Mouse (Mus musculus) lung, embryonic 14.5 days (tissue): Measurements from ENCODE around the gene Cryaa. TPM values are rescaled to one million over a fixed set of nuclear protein-coding genes. Genes with fewer than 3 reads are reported as not detected.

Experiments used
- ATAC-seq: fragments of 200-750 bp; cut with Nextera tagmentation; 2 replicates; pipeline ENCODE4 v1.8.0; 2017; ENCODE audit warnings: mild to moderate bottlenecking, moderate TSS enrichment, moderate library complexity; ENCODE audit not compliant: insufficient read depth
- DNase-seq: peaks from one replicate; pipeline ENCODE4 v3.0.0-alpha.2; 2015
- H3K27ac ChIP-seq: fragments of 300-500 bp; sonication (generic); 2 replicates; pipeline ENCODE4 v1.5.1; 2014; ENCODE audit warnings: low read depth, mild to moderate bottlenecking, moderate library complexity
- H3K27me3 ChIP-seq: fragments of 300-500 bp; sonication (generic); 2 replicates; pipeline ENCODE4 v1.6.1; 2014; ENCODE audit warnings: low read length, control low read depth; ENCODE audit not compliant: insufficient read depth
- H3K36me3 ChIP-seq: fragments of 300-500 bp; sonication (generic); 2 replicates; pipeline ENCODE4 v1.6.1; 2014; ENCODE audit warnings: control low read depth; ENCODE audit not compliant: insufficient read depth
- H3K4me1 ChIP-seq: fragments of 300-500 bp; sonication (generic); 2 replicates; pipeline ENCODE4 v1.6.1; 2014; ENCODE audit warnings: antibody characterized with exemption, control low read depth; ENCODE audit not compliant: insufficient read depth
- H3K4me2 ChIP-seq: fragments of 300-500 bp; sonication (generic); 2 replicates; pipeline ENCODE4 v1.6.1; 2014; ENCODE audit warnings: mild to moderate bottlenecking
- H3K4me3 ChIP-seq: fragments of 300-500 bp; sonication (generic); 2 replicates; pipeline ENCODE4 v1.5.1; 2014; ENCODE audit warnings: low read depth, low read length
- H3K9ac ChIP-seq: fragments of 300-500 bp; sonication (generic); 2 replicates; pipeline ENCODE4 v1.6.1; 2014
- H3K9me3 ChIP-seq: fragments of 300-500 bp; sonication (generic); 2 replicates; pipeline ENCODE4 v1.6.1; 2016; ENCODE audit warnings: low read depth, low read length, control low read depth
- CTCF ChIP-seq: IDR thresholded peaks from 2 replicates; pipeline ENCODE4 v1.5.1; 2016; ENCODE audit warnings: antibody characterized with exemption, low read depth
- WGBS: fragments of 180-500 bp; shearing (Covaris S2); extraction: QIAGEN DNeasy Blood & Tissue Kit; methylation state at CpG from one replicate; pipeline ENCODE4 v1.1.7; 2014; 5-methylcytosine and 5-hydroxymethylcytosine counted together
- polyA plus RNA-seq: library from polyadenylated mRNA; unstranded; fragments of >200 nt; fragmentation: Nextera tagmentation; extraction: Ambion mirVana; gene quantifications from 2 replicates; pipeline ENCODE4 v1.2.1, GENCODE M21; 2014

The Cryaa gene
- polyA plus RNA-seq, 1 experiment from 2014 or later: not detected

- H3K27ac ChIP-seq: no peak overlapping the region
- ATAC-seq: no peak
- 46% methylated on average over 7 of the region's 7 CpGs for WGBS
- no peaks in the 10 kb centered on the region for H3K4me1 ChIP-seq
- H3K27me3 ChIP-seq: no peaks in the 10 kb centered on the region
- H3K9me3 ChIP-seq: no peaks in the 10 kb centered on the region
- H3K4me2 ChIP-seq: no peak overlapping the region
- TF ChIP-seq CTCF: no peak
- no peak for DNase-seq
- H3K9ac ChIP-seq: no peak overlapping the region
- H3K4me3 ChIP-seq: no peak overlapping the region
- no peaks in the 10 kb centered on the region for H3K36me3 ChIP-seq
Observed at GRCm38 (mm10) chr17:31709121-31709741, 31.6 kb downstream of the Cryaa start.

GRCm38 (mm10) chr17:31710455-31710854, 32.8 kb downstream of the Cryaa start:
- Histone ChIP-seq H3K27me3 (no peaks in the 10 kb centered on the region), H3K36me3 (no peaks in the 10 kb centered on the region), H3K27ac (no peak overlapping the region), H3K4me3 (no peak overlapping the region), H3K9ac (no peak overlapping the region), H3K9me3 (no peaks in the 10 kb centered on the region), H3K4me1 (no peaks in the 10 kb centered on the region), H3K4me2 (no peak overlapping the region)
- DNase-seq (no peak), ATAC-seq (no peak)
- WGBS: 69% methylated on average over 8 of the region's 8 CpGs
- TF ChIP-seq CTCF: no peak

GRCm38 (mm10) chr17:31713709-31714108, 36.1 kb downstream of the Cryaa start:
- Histone ChIP-seq H3K4me2 (no peak overlapping the region), H3K4me1 (no peaks in the 10 kb centered on the region), H3K36me3 (no peaks in the 10 kb centered on the region), H3K9ac (no peak overlapping the region), H3K27ac (peak overlapping the region; percentile 15), H3K9me3 (no peaks in the 10 kb centered on the region), H3K4me3 (no peak overlapping the region), H3K27me3 (no peaks in the 10 kb centered on the region)
- no peak for DNase-seq
- 57% methylated on average over 9 of the region's 9 CpGs for WGBS
- no peak for TF ChIP-seq CTCF
- ATAC-seq: no peak

GRCm38 (mm10) chr17:31714125-31714524, 36.5 kb downstream of the Cryaa start:
- no peak overlapping the region for H3K9ac ChIP-seq
- peak overlapping the region; percentile 15; the same call in 1 of the 2 replicates for H3K27ac ChIP-seq
- no peaks in the 10 kb centered on the region for H3K36me3 ChIP-seq
- H3K9me3 ChIP-seq: no peaks in the 10 kb centered on the region
- no peak overlapping the region for H3K4me3 ChIP-seq
- 48% methylated on average over 3 of the region's 3 CpGs for WGBS
- TF ChIP-seq CTCF: no peak
- H3K27me3 ChIP-seq: no peaks in the 10 kb centered on the region
- no peaks in the 10 kb centered on the region for H3K4me1 ChIP-seq
- DNase-seq (peak; percentile 49), ATAC-seq (no peak)
- no peak overlapping the region for H3K4me2 ChIP-seq

- H3K36me3 ChIP-seq: no peaks in the 10 kb centered on the region
- DNase-seq (no peak), ATAC-seq (no peak)
- no peaks in the 10 kb centered on the region for H3K27me3 ChIP-seq
- no peaks in the 10 kb centered on the region for H3K4me1 ChIP-seq
- H3K9ac ChIP-seq: no peak overlapping the region
- WGBS: 64% methylated on average over 11 of the region's 11 CpGs
- H3K4me3 ChIP-seq: no peak overlapping the region
- no peak overlapping the region for H3K4me2 ChIP-seq
- no peak overlapping the region for H3K27ac ChIP-seq
- TF ChIP-seq CTCF: no peak
- no peaks in the 10 kb centered on the region for H3K9me3 ChIP-seq
Observed at GRCm38 (mm10) chr17:31715006-31715405, 37.4 kb downstream of the Cryaa start.

- H3K4me2 ChIP-seq: no peak overlapping the region
- no peak for ATAC-seq
- no peaks in the 10 kb centered on the region; the same call in none of the 2 replicates for H3K4me1 ChIP-seq
- H3K27ac ChIP-seq: no peak overlapping the region
- no peaks in the 10 kb centered on the region for H3K27me3 ChIP-seq
- no peaks in the 10 kb centered on the region for H3K36me3 ChIP-seq
- H3K9ac ChIP-seq: no peak overlapping the region
- TF ChIP-seq CTCF: no peak
- H3K9me3 ChIP-seq: no peaks in the 10 kb centered on the region
- no peak overlapping the region for H3K4me3 ChIP-seq
- 71% methylated on average over 6 of the region's 6 CpGs for WGBS
- no peak for DNase-seq
Observed at GRCm38 (mm10) chr17:31721637-31722036, 44.0 kb downstream of the Cryaa start.

- no peak overlapping the region for H3K9ac ChIP-seq
- no peak for ATAC-seq
- no peak for DNase-seq
- peaks cover 5% of the 10 kb centered on the region for H3K4me1 ChIP-seq
- H3K4me2 ChIP-seq: no peak overlapping the region
- no peaks in the 10 kb centered on the region for H3K27me3 ChIP-seq
- H3K9me3 ChIP-seq: no peaks in the 10 kb centered on the region
- no peak overlapping the region for H3K4me3 ChIP-seq
- H3K36me3 ChIP-seq: no peaks in the 10 kb centered on the region
- WGBS: 37% methylated on average over 6 of the region's 6 CpGs
- TF ChIP-seq CTCF: no peak
- H3K27ac ChIP-seq: no peak overlapping the region
Observed at GRCm38 (mm10) chr17:31725366-31725765, 47.8 kb downstream of the Cryaa start.

- TF ChIP-seq CTCF: no peak
- Histone ChIP-seq H3K9ac (no peak overlapping the region), H3K27ac (no peak overlapping the region), H3K4me1 (peaks cover 5% of the 10 kb centered on the region), H3K27me3 (no peaks in the 10 kb centered on the region), H3K36me3 (no peaks in the 10 kb centered on the region), H3K4me3 (no peak overlapping the region), H3K4me2 (no peak overlapping the region), H3K9me3 (no peaks in the 10 kb centered on the region)
- 89% methylated on average over 5 of the region's 5 CpGs for WGBS
- no peak for DNase-seq
- ATAC-seq: no peak
Observed at GRCm38 (mm10) chr17:31726216-31726615, 48.6 kb downstream of the Cryaa start.
